Mouse (Mus musculus): Measurements from ENCODE around the gene Bcor.

DNA sequence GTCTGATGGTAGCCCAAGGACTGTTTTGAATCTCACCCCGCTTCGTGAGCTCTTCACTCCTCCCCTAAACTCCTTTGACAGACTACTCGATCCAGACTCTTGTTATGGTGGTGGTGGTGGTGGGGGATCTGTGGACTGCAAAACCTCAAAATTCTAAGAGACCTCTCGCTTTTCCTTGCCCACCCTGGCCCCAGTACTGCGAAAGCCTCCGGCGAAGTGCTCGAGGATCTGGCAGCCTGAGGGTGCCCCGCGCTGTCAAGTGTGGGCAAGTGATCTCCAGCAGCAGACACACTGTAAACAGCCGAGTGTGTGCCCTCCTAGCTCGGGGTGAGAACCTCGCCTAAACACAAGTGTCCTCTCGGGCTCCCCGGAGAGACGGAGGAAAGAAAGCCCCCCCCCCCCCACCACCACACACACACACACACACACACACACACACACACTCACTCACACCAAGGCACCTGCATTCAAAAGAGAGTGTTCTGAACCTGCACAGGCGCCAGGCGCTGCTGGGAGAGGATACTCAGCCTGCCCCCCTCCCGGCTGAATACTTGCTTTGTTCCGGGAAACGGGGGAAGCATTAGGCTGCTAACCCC, 26.2 kb downstream of the Bcor start:
- no peak for TF ChIP-seq CTCF (IDR thresholded peaks at IDR 0.05; ENCODE audit: control insufficient read depth, insufficient read depth, low read length)
- no peak for TF ChIP-seq POLR2A (IDR thresholded peaks at IDR 0.05; ENCODE audit: borderline replicate concordance, control insufficient read depth, low read depth, low read length)

Data from bone marrow, adult 2 months (tissue).